Mouse (Mus musculus) kidney, adult 2 months (tissue): Measurements from ENCODE around the gene Ermn. TPM values are rescaled to one million over a fixed set of nuclear protein-coding genes. Genes with fewer than 3 reads are reported as not detected.

Source experiments
- DNase-seq: peaks from one replicate; pipeline ENCODE4 v3.0.0; 2021
- H3K27ac ChIP-seq: fragments of 200-500 bp; 2 replicates; pipeline ENCODE4 v1.5.1; 2012; ENCODE audit warnings: low read depth, low read length, control low read depth, inconsistent platforms; ENCODE audit not compliant: insufficient read depth
- H3K27me3 ChIP-seq: fragments of 200-500 bp; replicated peaks from 2 replicates; pipeline ENCODE4 v1.6.1; 2012; ENCODE audit warnings: mild to moderate bottlenecking, moderate library complexity, low read length, inconsistent platforms; ENCODE audit not compliant: control insufficient read depth, insufficient read depth
- H3K36me3 ChIP-seq: fragments of 200-500 bp; 2 replicates; pipeline ENCODE4 v1.6.1; 2012; ENCODE audit warnings: mild to moderate bottlenecking, moderate library complexity, low read length, inconsistent platforms; ENCODE audit not compliant: control insufficient read depth, insufficient read depth
- H3K4me1 ChIP-seq: fragments of 200-500 bp; 2 replicates; pipeline ENCODE4 v1.6.1; 2011; ENCODE audit warnings: low read length; ENCODE audit not compliant: control insufficient read depth, insufficient read depth
- H3K4me3 ChIP-seq: fragments of 200-500 bp; 2 replicates; pipeline ENCODE4 v1.5.1; 2011; ENCODE audit warnings: mild to moderate bottlenecking, low read depth, low read length, control low read depth; ENCODE audit not compliant: insufficient read depth
- CTCF ChIP-seq: fragments of 200-500 bp; conservative IDR thresholded peaks from 2 replicates; pipeline ENCODE4 v1.5.1; 2011; ENCODE audit warnings: low read depth, mild to moderate bottlenecking, control low read depth, low read length, moderate library complexity, mixed read lengths; ENCODE audit not compliant: insufficient read depth, insufficient read length
- POLR2A ChIP-seq: fragments of 200-500 bp; IDR thresholded peaks from one replicate; pipeline ENCODE4 v1.6.1; 2011; ENCODE audit warnings: low read depth, low read length, control low read depth
- WGBS: fragments of 180-500 bp; shearing (Covaris S2); methylation state at CpG from one replicate; pipeline ENCODE4 v1.1.7; 2018; 5-methylcytosine and 5-hydroxymethylcytosine counted together
- polyA plus RNA-seq: library from polyadenylated mRNA; depleted of rRNA; stranded (reverse); fragments of >200 nt; gene quantifications from 2 replicates; pipeline ENCODE4 v1.2.3, GENCODE M21; 2012; rRNA removed

Gene Ermn
- polyA plus RNA-seq, result not detected in 2 replicates

DNA sequence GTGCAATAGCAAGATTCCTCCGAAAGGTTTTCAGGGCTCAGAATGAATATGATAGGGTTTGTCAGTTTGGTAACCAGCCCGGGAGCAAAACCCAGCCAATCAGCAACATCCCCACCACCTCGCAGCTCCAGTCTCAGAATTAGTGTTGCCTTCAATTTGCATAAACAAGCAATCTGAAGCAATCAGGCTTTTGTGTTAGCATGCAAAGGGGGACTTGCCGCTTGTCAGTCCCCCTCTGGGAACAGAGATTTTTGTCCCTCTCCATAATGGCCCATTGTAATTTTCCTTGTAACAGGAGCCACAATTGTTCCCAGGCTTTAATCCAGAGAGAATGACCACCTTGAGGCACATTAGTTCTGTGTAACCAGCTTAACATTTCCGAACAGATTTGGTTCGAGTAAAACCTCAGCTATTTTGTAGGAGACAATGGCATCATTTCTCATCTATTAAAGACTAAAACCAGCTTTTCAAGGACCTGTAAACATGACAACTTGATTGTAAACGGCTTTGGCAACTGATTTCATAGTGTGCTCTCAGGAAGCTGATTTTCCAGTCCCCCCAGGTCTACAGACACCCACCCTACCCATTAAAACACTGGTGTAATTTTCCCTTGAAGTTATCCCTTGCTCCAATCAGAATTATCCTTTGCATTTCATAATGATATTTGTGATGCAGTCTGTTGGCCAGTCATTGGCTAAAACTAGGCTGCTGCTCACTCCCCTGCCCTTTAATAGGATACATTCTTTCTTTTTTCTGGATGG, at the start of gene Ermn:
Gene Ermn (minus strand): TSS at position 44 of the 761 bp plus-strand sequence.
- no peaks in the 10 kb centered on the region for H3K4me1 ChIP-seq
- no peaks in the 10 kb centered on the region for H3K36me3 ChIP-seq
- H3K27me3 ChIP-seq, result no peaks in the 10 kb centered on the region
- DNase-seq, result no peak
- no peak within 1 kb of the TSS for H3K27ac ChIP-seq
- H3K4me3 ChIP-seq, result no peak within 1 kb of the TSS
- WGBS, result 45% methylated on average over 7 of the region's 7 CpGs
- TF ChIP-seq CTCF (no peak), POLR2A (no peak)

DNA sequence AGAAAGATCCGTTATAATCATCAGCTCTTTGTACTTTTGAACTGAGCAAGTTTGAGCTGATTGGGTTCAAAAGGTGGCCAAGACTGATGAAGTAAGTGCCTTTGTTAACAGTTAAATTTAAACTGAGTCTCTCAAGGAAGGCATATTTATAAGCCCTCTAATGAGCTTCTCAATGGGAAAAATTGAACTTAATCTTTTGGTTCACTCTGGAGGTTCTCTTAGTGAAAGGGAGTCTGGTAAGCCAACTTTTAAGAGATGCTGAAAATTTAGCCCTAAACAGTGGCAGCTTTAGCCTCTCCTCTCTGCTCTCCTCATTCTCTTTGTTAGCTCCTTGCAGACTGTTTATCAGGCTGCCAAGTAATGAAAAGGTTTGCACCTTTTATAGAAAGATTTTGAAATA, 42.2 kb upstream of the Ermn start:
- DNase-seq, result no peak
- H3K4me3 ChIP-seq, result no peak overlapping the region
- 40% methylated on average over 1 of the region's 1 CpGs for WGBS

DNA sequence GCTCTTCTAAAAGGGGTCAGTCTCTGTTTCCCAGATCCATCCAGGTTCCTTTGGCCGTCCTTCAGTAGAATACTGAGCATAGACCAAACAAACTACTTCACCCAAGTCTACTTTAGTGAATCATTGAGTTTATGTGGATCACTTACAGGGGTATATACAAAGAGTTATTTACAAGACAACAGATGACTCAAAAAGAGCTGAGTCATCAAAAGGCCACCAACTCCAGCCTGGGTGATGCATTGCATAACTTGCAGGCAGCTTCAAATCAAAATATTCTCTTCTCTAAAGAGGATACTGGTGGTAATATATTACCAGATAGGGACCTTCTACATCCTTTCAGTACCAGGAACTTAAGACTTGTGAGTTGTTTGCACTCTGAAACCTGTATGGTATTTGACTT, 33.8 kb upstream of the Ermn start:
- Histone ChIP-seq H3K27ac (no peak overlapping the region), H3K27me3 (no peaks in the 10 kb centered on the region), H3K4me1 (no peaks in the 10 kb centered on the region), H3K4me3 (no peak overlapping the region), H3K36me3 (no peaks in the 10 kb centered on the region)
- WGBS, result 87% methylated on average over 1 of the region's 1 CpGs
- no peak for DNase-seq
- TF ChIP-seq CTCF, result no peak
- TF ChIP-seq POLR2A, result no peak

More for the DNA sequence above, 42.2 kb upstream of the Ermn start:
- TF ChIP-seq POLR2A (no peak), CTCF (no peak)
- no peaks in the 10 kb centered on the region for H3K27me3 ChIP-seq
- H3K36me3 ChIP-seq, result no peaks in the 10 kb centered on the region
- H3K27ac ChIP-seq, result no peak overlapping the region
- no peaks in the 10 kb centered on the region for H3K4me1 ChIP-seq

DNA sequence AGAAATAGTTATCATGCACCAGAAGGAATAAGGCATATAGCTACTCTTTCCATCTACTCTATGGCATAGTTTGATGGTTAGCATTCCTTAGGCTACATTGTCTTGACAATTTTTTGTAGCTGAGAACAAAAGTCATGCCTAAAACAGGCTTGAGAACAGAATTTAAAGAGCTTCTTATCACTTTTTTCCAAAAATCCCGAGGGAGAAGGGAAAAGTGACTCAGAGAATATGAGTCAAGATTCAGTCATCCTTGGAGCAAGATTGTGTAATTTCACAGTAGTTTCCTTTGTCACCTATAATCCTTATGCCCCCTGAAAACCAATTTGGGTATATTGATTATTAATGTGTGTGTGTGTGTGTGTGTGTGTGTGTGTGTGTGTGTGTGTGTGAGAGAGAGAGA, 27.2 kb upstream of the Ermn start:
- H3K27me3 ChIP-seq, result no peaks in the 10 kb centered on the region
- H3K36me3 ChIP-seq, result no peaks in the 10 kb centered on the region
- H3K27ac ChIP-seq, result no peak overlapping the region
- H3K4me1 ChIP-seq, result no peaks in the 10 kb centered on the region
- 57% methylated on average over 1 of the region's 1 CpGs for WGBS
- DNase-seq, result no peak
- TF ChIP-seq POLR2A, result no peak
- TF ChIP-seq CTCF, result no peak
- no peak overlapping the region for H3K4me3 ChIP-seq

DNA sequence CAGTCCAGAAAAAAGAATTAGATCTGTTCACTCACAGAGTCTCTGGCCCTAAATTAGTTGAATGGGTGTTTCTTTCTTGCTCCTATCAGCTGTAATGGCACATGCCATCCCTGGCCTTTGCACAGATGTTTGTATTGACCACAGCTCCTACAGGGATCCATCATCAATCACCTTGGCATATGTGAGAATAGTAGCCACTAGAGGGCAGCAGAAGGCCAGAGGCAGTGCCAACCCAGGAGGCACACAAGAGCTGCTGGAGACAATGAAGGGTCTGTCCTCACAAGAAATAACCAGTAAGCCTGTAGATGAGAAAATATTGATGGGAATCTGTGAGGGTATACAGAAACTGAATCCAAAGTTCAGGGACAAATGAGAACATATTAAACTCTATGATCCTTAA, 2.7 kb upstream of the Ermn start:
- Histone ChIP-seq H3K4me3 (no peak overlapping the region), H3K4me1 (no peaks in the 10 kb centered on the region), H3K36me3 (no peaks in the 10 kb centered on the region), H3K27ac (no peak overlapping the region), H3K27me3 (no peaks in the 10 kb centered on the region)
- peak; percentile 87 for TF ChIP-seq CTCF
- TF ChIP-seq POLR2A, result no peak
- peak; percentile 68 for DNase-seq

DNA sequence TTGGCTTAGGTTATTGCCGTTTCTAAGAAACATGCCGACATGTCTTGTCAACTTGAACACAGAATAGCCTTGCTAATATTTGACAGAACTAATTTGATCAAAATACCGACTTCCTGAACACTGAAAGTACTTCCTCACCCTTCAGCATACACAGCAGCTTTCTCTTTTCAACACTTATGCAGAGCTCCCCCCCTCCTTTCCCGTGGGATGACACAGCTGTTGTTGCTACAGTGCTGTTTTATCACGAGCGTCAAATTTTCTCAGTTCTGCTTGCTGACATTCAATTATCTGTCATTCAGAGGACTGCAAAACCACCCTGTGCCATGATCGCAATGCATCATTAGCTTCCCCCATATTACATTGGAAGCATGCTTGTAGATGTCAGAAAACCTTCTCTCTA, 10.8 kb downstream of the Ermn start:
- TF ChIP-seq CTCF (no peak), POLR2A (no peak)
- no peaks in the 10 kb centered on the region for H3K4me1 ChIP-seq
- no peaks in the 10 kb centered on the region for H3K36me3 ChIP-seq
- no peak overlapping the region for H3K27ac ChIP-seq
- no peak for DNase-seq
- no peaks in the 10 kb centered on the region; the same call in 1 of the 2 replicates for H3K27me3 ChIP-seq
- no peak overlapping the region for H3K4me3 ChIP-seq
- 39% methylated on average over 7 of the region's 7 CpGs for WGBS

DNA sequence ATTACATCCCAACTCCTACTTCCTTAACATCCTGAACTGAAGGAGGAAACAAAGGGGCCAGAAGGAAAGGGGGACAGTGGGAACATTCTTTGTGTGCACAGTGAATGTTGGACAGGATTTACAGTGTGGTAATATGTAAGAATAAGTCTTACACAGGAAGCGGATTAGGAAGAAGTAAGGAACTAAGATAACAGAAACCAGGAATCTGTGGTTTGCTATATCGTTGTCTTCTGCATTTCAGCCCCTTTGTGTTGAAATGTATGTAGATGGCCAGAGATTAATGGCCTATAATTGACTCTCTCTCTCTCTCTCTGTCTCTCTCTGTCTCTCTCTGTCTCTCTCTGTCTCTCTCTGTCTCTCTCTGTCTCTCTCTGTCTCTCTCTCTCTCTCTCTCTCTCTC, 15.7 kb downstream of the Ermn start:
- H3K27me3 ChIP-seq, result no peaks in the 10 kb centered on the region; the same call in 1 of the 2 replicates
- no peak for TF ChIP-seq CTCF
- TF ChIP-seq POLR2A, result no peak
- no peaks in the 10 kb centered on the region for H3K4me1 ChIP-seq
- H3K4me3 ChIP-seq, result no peak overlapping the region
- no peak overlapping the region for H3K27ac ChIP-seq
- no peaks in the 10 kb centered on the region for H3K36me3 ChIP-seq
- 61% methylated on average over 2 of the region's 2 CpGs for WGBS
- no peak for DNase-seq

DNA sequence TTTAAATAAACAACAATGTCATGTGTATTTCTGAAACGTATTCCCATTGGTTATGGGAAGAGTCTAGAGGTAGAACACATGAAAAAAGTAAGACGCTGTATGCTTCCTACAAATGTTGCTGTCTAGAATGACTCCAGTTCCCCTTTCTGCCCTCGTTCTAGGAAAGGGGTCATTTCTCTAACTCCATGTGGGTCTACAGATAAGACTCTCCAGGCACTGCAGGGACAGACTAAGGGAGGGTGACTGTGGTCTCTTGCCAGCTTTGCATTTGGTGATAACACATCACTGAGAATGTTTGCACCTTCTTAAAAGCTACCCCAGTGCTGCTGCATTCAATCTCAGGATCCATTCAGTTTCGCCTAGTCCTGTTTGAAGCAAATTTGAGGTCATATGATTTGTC, 17.0 kb downstream of the Ermn start:
- no peak for DNase-seq
- H3K4me1 ChIP-seq, result no peaks in the 10 kb centered on the region
- no peaks in the 10 kb centered on the region for H3K36me3 ChIP-seq
- no peak overlapping the region for H3K4me3 ChIP-seq
- H3K27ac ChIP-seq, result no peak overlapping the region
- 87% methylated on average over 4 of the region's 4 CpGs for WGBS
- TF ChIP-seq CTCF, result no peak
- no peak for TF ChIP-seq POLR2A
- no peaks in the 10 kb centered on the region; the same call in 1 of the 2 replicates for H3K27me3 ChIP-seq
